Mouse (Mus musculus) lung, embryonic 14.5 days (tissue): ENCODE measurements around the gene Ctnna2. TPM values are rescaled to one million over a fixed set of nuclear protein-coding genes. Genes with fewer than 3 reads are reported as not detected.

Source experiments
- ATAC-seq: fragments of 200-750 bp; cut with Nextera tagmentation; 2 replicates; pipeline ENCODE4 v1.8.0; 2017; ENCODE audit warnings: mild to moderate bottlenecking, moderate TSS enrichment, moderate library complexity; ENCODE audit not compliant: insufficient read depth
- DNase-seq: peaks from one replicate; pipeline ENCODE4 v3.0.0-alpha.2; 2015
- H3K27ac ChIP-seq: fragments of 300-500 bp; sonication (generic); 2 replicates; pipeline ENCODE4 v1.5.1; 2014; ENCODE audit warnings: low read depth, mild to moderate bottlenecking, moderate library complexity
- H3K27me3 ChIP-seq: fragments of 300-500 bp; sonication (generic); 2 replicates; pipeline ENCODE4 v1.6.1; 2014; ENCODE audit warnings: low read length, control low read depth; ENCODE audit not compliant: insufficient read depth
- H3K36me3 ChIP-seq: fragments of 300-500 bp; sonication (generic); 2 replicates; pipeline ENCODE4 v1.6.1; 2014; ENCODE audit warnings: control low read depth; ENCODE audit not compliant: insufficient read depth
- H3K4me1 ChIP-seq: fragments of 300-500 bp; sonication (generic); 2 replicates; pipeline ENCODE4 v1.6.1; 2014; ENCODE audit warnings: antibody characterized with exemption, control low read depth; ENCODE audit not compliant: insufficient read depth
- H3K4me2 ChIP-seq: fragments of 300-500 bp; sonication (generic); 2 replicates; pipeline ENCODE4 v1.6.1; 2014; ENCODE audit warnings: mild to moderate bottlenecking
- H3K4me3 ChIP-seq: fragments of 300-500 bp; sonication (generic); 2 replicates; pipeline ENCODE4 v1.5.1; 2014; ENCODE audit warnings: low read depth, low read length
- H3K9ac ChIP-seq: fragments of 300-500 bp; sonication (generic); 2 replicates; pipeline ENCODE4 v1.6.1; 2014
- H3K9me3 ChIP-seq: fragments of 300-500 bp; sonication (generic); 2 replicates; pipeline ENCODE4 v1.6.1; 2016; ENCODE audit warnings: low read depth, low read length, control low read depth
- CTCF ChIP-seq: IDR thresholded peaks from 2 replicates; pipeline ENCODE4 v1.5.1; 2016; ENCODE audit warnings: antibody characterized with exemption, low read depth
- WGBS: fragments of 180-500 bp; shearing (Covaris S2); extraction: QIAGEN DNeasy Blood & Tissue Kit; methylation state at CpG from one replicate; pipeline ENCODE4 v1.1.7; 2014; 5-methylcytosine and 5-hydroxymethylcytosine counted together
- polyA plus RNA-seq: library from polyadenylated mRNA; unstranded; fragments of >200 nt; fragmentation: Nextera tagmentation; extraction: Ambion mirVana; gene quantifications from 2 replicates; pipeline ENCODE4 v1.2.1, GENCODE M21; 2014

Gene Ctnna2
- polyA plus RNA-seq, 1 experiment from 2014 or later = 4.4 TPM

- no peaks in the 10 kb centered on the region for H3K4me1 ChIP-seq
- WGBS = 9% methylated on average over 6 of the region's 6 CpGs
- H3K9ac ChIP-seq = no peak overlapping the region
- H3K36me3 ChIP-seq = no peaks in the 10 kb centered on the region
- DNase-seq = peak; percentile 77
- no peak overlapping the region for H3K4me2 ChIP-seq
- no peaks in the 10 kb centered on the region for H3K9me3 ChIP-seq
- ATAC-seq = peak; percentile 38; the same call in 1 of the 2 replicates
- no peak overlapping the region for H3K4me3 ChIP-seq
- no peaks in the 10 kb centered on the region for H3K27me3 ChIP-seq
- H3K27ac ChIP-seq = no peak overlapping the region
- TF ChIP-seq CTCF = peak; percentile 75
Observed at GRCm38 (mm10) chr6:77650127-77650526, 329.4 kb downstream of the Ctnna2 start.

DNA sequence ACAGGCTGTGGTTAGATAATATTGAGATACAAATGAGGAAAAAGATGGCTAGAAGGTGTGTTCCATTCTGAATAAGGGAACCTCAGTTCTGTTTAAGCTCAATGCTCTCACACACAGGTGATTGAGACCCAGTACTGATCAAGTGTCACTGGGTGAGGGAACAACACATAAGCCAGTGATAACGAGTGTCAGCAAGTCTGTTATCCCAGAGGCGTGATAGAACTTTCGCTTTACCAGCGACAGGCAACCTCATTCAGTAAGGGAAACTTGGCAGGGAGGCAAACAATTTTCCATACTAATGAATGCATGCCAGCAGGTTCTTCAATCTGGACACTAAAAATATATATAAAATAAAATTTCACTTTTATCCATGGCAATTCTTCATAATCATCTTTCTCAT is 334.9 kb downstream of the Ctnna2 start:
- Histone ChIP-seq H3K4me2 (no peak overlapping the region), H3K9me3 (no peaks in the 10 kb centered on the region), H3K9ac (no peak overlapping the region), H3K4me3 (no peak overlapping the region), H3K27me3 (no peaks in the 10 kb centered on the region), H3K36me3 (no peaks in the 10 kb centered on the region), H3K4me1 (no peaks in the 10 kb centered on the region), H3K27ac (no peak overlapping the region)
- no peak for TF ChIP-seq CTCF
- ATAC-seq (no peak), DNase-seq (no peak)
- 58% methylated on average over 4 of the region's 4 CpGs for WGBS

DNA sequence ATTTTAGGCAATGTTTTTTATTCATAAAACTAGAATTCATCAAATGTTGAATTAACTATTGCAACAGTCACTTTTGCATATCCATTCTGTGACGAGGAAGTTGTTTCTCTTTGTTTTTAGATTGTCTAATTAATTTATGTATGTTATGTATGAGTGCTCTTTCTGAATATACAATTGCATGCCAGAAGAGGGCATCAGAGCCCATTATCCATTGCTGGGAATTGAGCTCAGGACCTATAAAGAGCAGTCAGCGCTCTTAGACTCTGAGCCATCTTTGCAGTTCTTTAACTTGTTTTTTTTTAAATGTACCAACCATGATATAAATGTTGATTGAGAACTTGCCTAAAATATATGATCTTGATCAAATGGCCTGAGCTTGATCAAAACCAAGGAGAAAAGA is 340.7 kb downstream of the Ctnna2 start:
- no peaks in the 10 kb centered on the region for H3K9me3 ChIP-seq
- no peak overlapping the region for H3K4me2 ChIP-seq
- DNase-seq (peak; percentile 19), ATAC-seq (no peak)
- TF ChIP-seq CTCF = peak; percentile 11; the same call in 1 of the 2 replicates
- no peak overlapping the region for H3K4me3 ChIP-seq
- H3K36me3 ChIP-seq = no peaks in the 10 kb centered on the region
- WGBS = 76% methylated on average over 2 of the region's 2 CpGs
- H3K27me3 ChIP-seq = no peaks in the 10 kb centered on the region
- no peak overlapping the region for H3K27ac ChIP-seq
- no peaks in the 10 kb centered on the region for H3K4me1 ChIP-seq
- H3K9ac ChIP-seq = no peak overlapping the region

DNA sequence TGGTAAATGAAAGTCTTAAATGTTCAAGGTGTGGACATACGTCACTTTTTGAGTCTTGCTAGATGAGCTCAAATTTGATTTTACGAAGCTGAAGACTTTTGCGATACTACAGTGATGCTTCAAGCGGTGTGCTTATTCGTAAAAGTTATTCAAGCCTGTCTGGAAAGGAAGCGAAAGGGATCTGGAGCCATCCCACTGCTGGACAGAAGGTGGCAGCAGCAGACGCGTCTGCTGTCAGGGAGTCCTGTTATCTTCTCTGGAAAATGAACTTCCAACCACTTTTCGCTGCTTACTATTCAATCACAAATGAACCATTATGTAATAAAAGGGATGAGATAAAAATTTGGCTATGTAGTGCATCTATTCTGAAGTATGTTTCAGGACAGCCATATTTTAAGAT is 345.5 kb downstream of the Ctnna2 start:
- no peak for ATAC-seq
- Histone ChIP-seq H3K4me1 (no peaks in the 10 kb centered on the region), H3K9ac (no peak overlapping the region), H3K4me2 (no peak overlapping the region), H3K36me3 (no peaks in the 10 kb centered on the region), H3K27ac (no peak overlapping the region), H3K9me3 (no peaks in the 10 kb centered on the region), H3K27me3 (no peaks in the 10 kb centered on the region), H3K4me3 (no peak overlapping the region)
- DNase-seq = peak; percentile 80
- TF ChIP-seq CTCF = peak; percentile 74
- WGBS = 33% methylated on average over 9 of the region's 9 CpGs

DNA sequence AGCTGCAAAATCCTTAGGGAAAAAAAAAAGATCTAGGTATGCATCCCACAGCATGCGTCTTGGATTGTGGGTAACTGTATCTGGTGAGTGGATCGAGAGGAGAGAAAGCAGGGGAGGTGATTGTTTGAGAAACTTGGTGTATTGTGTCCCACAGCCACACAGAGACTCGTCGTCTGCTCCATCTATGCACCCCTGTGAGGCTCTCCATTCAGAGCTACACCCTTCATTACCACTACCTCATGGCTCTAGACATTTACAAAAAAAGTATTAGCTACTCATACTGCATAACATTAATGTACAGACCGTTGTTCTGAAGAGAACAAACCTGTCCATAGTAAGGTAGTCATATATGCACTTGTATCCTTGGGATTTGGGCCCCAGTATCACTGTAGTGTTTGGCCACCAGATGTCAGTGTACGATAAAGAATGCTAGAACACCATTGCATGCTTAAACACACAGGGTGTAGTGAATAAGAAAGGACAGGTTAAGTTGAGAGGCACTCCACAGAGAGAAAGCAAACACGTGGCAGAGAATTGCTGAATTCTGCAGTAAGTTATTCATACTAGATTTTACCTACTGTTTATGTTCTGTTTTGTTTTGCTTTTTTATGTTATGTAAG is 350.8 kb downstream of the Ctnna2 start:
- TF ChIP-seq CTCF = peak; percentile 74
- DNase-seq (peak; percentile 70), ATAC-seq (peak; percentile 87; the same call in 1 of the 2 replicates)
- Histone ChIP-seq H3K36me3 (no peaks in the 10 kb centered on the region), H3K4me2 (no peak overlapping the region), H3K4me1 (no peaks in the 10 kb centered on the region), H3K4me3 (no peak overlapping the region), H3K27ac (no peak overlapping the region), H3K9me3 (no peaks in the 10 kb centered on the region), H3K9ac (no peak overlapping the region), H3K27me3 (no peaks in the 10 kb centered on the region)
- WGBS = 44% methylated on average over 7 of the region's 7 CpGs

GRCm38 (mm10) chr6:77604642-77605392 is 374.7 kb downstream of the Ctnna2 start:
- no peak overlapping the region for H3K27ac ChIP-seq
- ATAC-seq (no peak), DNase-seq (no peak)
- H3K27me3 ChIP-seq = no peaks in the 10 kb centered on the region
- H3K9ac ChIP-seq = no peak overlapping the region
- H3K4me2 ChIP-seq = no peak overlapping the region
- H3K4me3 ChIP-seq = no peak overlapping the region
- no peaks in the 10 kb centered on the region for H3K36me3 ChIP-seq
- 84% methylated on average over 14 of the region's 14 CpGs for WGBS
- H3K4me1 ChIP-seq = no peaks in the 10 kb centered on the region
- no peak for TF ChIP-seq CTCF
- no peaks in the 10 kb centered on the region for H3K9me3 ChIP-seq

- no peak overlapping the region for H3K4me2 ChIP-seq
- H3K36me3 ChIP-seq = no peaks in the 10 kb centered on the region
- no peaks in the 10 kb centered on the region for H3K4me1 ChIP-seq
- DNase-seq (no peak), ATAC-seq (no peak)
- no peak overlapping the region for H3K27ac ChIP-seq
- H3K9me3 ChIP-seq = no peaks in the 10 kb centered on the region
- no peak overlapping the region for H3K9ac ChIP-seq
- H3K27me3 ChIP-seq = no peaks in the 10 kb centered on the region
- no peak for TF ChIP-seq CTCF
- H3K4me3 ChIP-seq = no peak overlapping the region
- 14% methylated on average over 1 of the region's 1 CpGs for WGBS
Observed at GRCm38 (mm10) chr6:77603914-77604313, 375.6 kb downstream of the Ctnna2 start.
